Mouse (Mus musculus) B cell, adult 2 months (primary cell): ENCODE measurements around the gene H2-D1.

Experiments
- DNase-seq, 2 experiments: peaks; one replicate each; pipeline ENCODE4 v3.0.0; 2022

H2-D1 gene

GRCm38 (mm10) chr17:35240384-35241304 lies 21.9 kb upstream of the H2-D1 start:
- no peak for DNase-seq

- peak; percentile 95 to 96 for DNase-seq
Observed at GRCm38 (mm10) chr17:35241305-35242014, 21.1 kb upstream of the H2-D1 start, which contains the start of gene Ddx39b. Gene Ddx39b, plus strand, starts transcription at chr17:35241746.

GRCm38 (mm10) chr17:35242015-35242941 lies 20.3 kb upstream of the H2-D1 start:
- peak; percentile 75 to 78 for DNase-seq

- DNase-seq: peak in 1 of 2 experiments; percentile 39
Observed at GRCm38 (mm10) chr17:35243086-35243485, 19.4 kb upstream of the H2-D1 start.

- no peak for DNase-seq
Observed at GRCm38 (mm10) chr17:35244999-35245398, 17.5 kb upstream of the H2-D1 start.

- DNase-seq: peak; percentile 54 to 58
Observed at GRCm38 (mm10) chr17:35245731-35246623, 16.6 kb upstream of the H2-D1 start.

GRCm38 (mm10) chr17:35247144-35247543 lies 15.4 kb upstream of the H2-D1 start:
- DNase-seq: no peak

- DNase-seq: no peak
Observed at GRCm38 (mm10) chr17:35248986-35249385, 13.5 kb upstream of the H2-D1 start.

GRCm38 (mm10) chr17:35249451-35250197 lies 12.9 kb upstream of the H2-D1 start:
- DNase-seq: no peak

- no peak for DNase-seq
Observed at GRCm38 (mm10) chr17:35250348-35251120, 12.0 kb upstream of the H2-D1 start.

GRCm38 (mm10) chr17:35251162-35251719 lies 11.3 kb upstream of the H2-D1 start:
- DNase-seq: no peak

GRCm38 (mm10) chr17:35251981-35252380 lies 10.5 kb upstream of the H2-D1 start:
- no peak for DNase-seq

GRCm38 (mm10) chr17:35252619-35253292 lies 9.8 kb upstream of the H2-D1 start:
- DNase-seq: no peak

GRCm38 (mm10) chr17:35253293-35254093 lies 9.0 kb upstream of the H2-D1 start:
- no peak for DNase-seq

- peak; percentile 86 to 88 for DNase-seq
Observed at GRCm38 (mm10) chr17:35254241-35255098, 8.1 kb upstream of the H2-D1 start.

GRCm38 (mm10) chr17:35255301-35255700 lies 7.2 kb upstream of the H2-D1 start:
- no peak for DNase-seq

GRCm38 (mm10) chr17:35255704-35256103 lies 6.8 kb upstream of the H2-D1 start:
- DNase-seq: no peak
